Mouse (Mus musculus) neural tube, embryonic 13.5 days (tissue): ENCODE data around the gene Dgkq. TPM values are rescaled to one million over a fixed set of nuclear protein-coding genes. Genes with fewer than 3 reads are reported as not detected.

Source experiments
- ATAC-seq: fragments of 200-750 bp; cut with Nextera tagmentation; 2 replicates; pipeline ENCODE4 v1.8.0; 2017; ENCODE audit warnings: low read depth, mild to moderate bottlenecking, moderate TSS enrichment, moderate library complexity
- H3K27ac ChIP-seq: fragments of 300-500 bp; sonication (generic); replicated peaks from 2 replicates; pipeline ENCODE4 v1.5.1; 2015; ENCODE audit warnings: moderate library complexity, mild to moderate bottlenecking, inconsistent platforms
- H3K27me3 ChIP-seq: fragments of 300-500 bp; sonication (generic); 2 replicates; pipeline ENCODE4 v1.6.1; 2015; ENCODE audit warnings: mild to moderate bottlenecking, inconsistent platforms
- H3K36me3 ChIP-seq: fragments of 300-500 bp; sonication (generic); 2 replicates; pipeline ENCODE4 v1.6.1; 2015; ENCODE audit warnings: mild to moderate bottlenecking, inconsistent platforms
- H3K4me1 ChIP-seq: fragments of 300-500 bp; sonication (generic); replicated peaks from 2 replicates; pipeline ENCODE4 v1.6.1; 2015; ENCODE audit warnings: inconsistent platforms
- H3K4me2 ChIP-seq: fragments of 300-500 bp; sonication (generic); 2 replicates; pipeline ENCODE4 v1.6.1; 2015; ENCODE audit warnings: inconsistent platforms, mild to moderate bottlenecking, moderate library complexity
- H3K4me3 ChIP-seq: fragments of 300-500 bp; sonication (generic); 2 replicates; pipeline ENCODE4 v1.5.1; 2015; ENCODE audit warnings: mild to moderate bottlenecking, inconsistent platforms
- H3K9ac ChIP-seq: fragments of 300-500 bp; sonication (generic); 2 replicates; pipeline ENCODE4 v1.6.1; 2015; ENCODE audit warnings: moderate library complexity, mild to moderate bottlenecking, inconsistent platforms
- H3K9me3 ChIP-seq: fragments of 300-500 bp; sonication (generic); 2 replicates; pipeline ENCODE4 v1.6.1; 2016; ENCODE audit warnings: inconsistent platforms
- WGBS: fragments of 180-500 bp; shearing (Covaris S2); methylation state at CpG from one replicate; pipeline ENCODE4 v1.1.7; 2015; 5-methylcytosine and 5-hydroxymethylcytosine counted together
- polyA plus RNA-seq: library from polyadenylated mRNA; unstranded; fragments of >200 nt; fragmentation: Nextera tagmentation; extraction: Ambion mirVana; gene quantifications from 2 replicates; pipeline ENCODE4 v1.2.1, GENCODE M21; 2015

The Dgkq gene
- 19.5 and 20.6 TPM in 2 replicates for polyA plus RNA-seq

DNA sequence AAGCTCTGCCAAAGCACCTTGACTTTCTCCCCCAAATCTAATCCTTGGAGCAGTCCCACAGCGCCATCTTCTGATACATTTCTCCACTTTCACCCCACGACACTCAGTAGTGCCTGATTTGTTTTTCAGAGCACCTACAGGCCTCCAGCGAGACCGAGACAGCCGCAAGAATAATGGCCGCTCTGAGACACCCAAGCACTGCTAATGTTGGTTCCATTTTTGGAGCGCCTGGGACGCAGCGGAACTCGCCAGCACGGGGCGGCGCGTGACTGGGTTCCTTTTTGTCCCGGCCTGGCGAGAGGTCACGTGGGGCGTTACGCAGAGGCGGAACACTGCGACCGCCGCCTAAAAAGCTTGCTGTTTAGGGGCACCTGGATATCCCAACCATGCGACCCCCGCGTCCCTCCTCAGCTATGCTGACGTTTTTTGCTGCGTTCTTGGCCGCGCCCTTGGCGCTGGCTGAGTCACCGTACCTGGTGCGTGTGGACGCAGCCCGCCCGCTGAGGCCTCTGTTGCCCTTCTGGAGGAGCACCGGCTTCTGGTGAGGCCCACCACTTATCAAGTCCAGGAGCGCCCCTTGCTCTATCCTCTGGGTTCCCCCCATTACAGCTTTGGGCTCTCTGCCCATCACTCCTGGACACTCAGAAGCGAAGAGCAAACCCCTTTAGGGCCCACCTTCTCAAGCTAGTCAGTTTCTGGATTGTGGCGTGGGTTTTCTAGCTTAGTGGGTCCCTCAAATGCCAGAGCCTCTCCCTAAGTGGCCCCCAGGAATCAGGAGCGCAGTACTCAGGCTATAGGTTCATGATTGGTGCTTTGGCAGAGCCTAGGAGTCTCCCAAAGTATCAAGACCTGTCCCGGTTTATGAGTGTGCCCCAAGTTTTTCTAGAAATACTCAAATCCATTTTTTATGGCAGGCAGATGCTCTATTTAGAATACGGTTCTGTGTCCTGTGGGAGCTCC lies at the start of gene Dgkq:
Dgkq (minus strand) TSS at position 696 of the 960 bp plus-strand sequence.
- Histone ChIP-seq H3K4me3 (peak within 1 kb of the TSS; percentile 52), H3K9me3 (no peaks in the 10 kb centered on the region), H3K27ac (peak within 1 kb of the TSS; percentile 83), H3K27me3 (no peaks in the 10 kb centered on the region; the same call in 1 of the 2 replicates), H3K9ac (peak within 1 kb of the TSS; percentile 74), H3K4me1 (peaks cover 21% of the 10 kb centered on the region), H3K4me2 (peak within 1 kb of the TSS; percentile 63), H3K36me3 (peaks cover 21% of the 10 kb centered on the region)
- 5% methylated on average over 43 of the region's 43 CpGs for WGBS
- peak; percentile 80 for ATAC-seq

DNA sequence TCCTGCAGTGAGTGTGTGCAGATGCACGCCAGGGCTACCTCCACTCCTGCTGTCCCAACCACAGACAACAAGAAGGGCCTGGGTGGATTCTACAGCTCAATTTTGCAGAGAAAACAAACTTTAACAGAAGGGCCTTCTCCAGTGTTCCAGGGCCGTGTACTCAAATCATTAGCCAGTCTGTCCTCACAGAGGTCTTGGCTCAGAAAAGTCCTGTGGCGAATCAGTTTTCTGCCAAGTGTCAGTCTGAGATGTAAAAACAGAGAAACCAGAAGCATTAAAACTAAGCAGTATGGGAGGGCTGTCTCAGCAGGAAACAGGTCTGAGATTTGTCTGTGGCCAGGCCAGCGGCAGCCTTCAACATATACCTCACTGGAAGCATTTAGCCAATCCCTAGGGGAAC lies 48.6 kb upstream of the Dgkq start:
- Histone ChIP-seq H3K27me3 (no peaks in the 10 kb centered on the region), H3K4me3 (no peak overlapping the region), H3K4me2 (no peak overlapping the region), H3K27ac (no peak overlapping the region), H3K9me3 (no peaks in the 10 kb centered on the region), H3K4me1 (peaks cover 14% of the 10 kb centered on the region), H3K36me3 (no peaks in the 10 kb centered on the region), H3K9ac (no peak overlapping the region)
- ATAC-seq = no peak
- WGBS = 27% methylated on average over 4 of the region's 4 CpGs

DNA sequence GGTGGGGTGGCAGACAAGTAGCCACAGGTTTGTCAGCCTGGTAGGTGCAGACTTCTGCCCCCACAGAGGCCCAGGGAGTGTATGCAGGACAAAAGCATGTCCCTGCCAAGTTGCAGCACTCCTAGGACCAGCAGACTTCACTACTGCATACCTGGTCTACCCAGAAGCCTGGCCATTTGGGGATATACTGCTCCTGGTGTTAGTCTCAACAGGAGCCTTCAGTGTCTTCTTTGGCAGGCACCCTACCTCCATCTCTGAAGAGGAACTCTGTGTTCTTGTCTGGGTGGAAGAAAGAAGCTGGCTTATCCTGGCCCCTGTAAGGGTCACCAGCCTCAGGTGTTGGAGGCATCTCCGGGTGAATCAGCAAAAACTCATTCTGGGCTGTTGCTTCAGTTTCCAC lies 46.5 kb upstream of the Dgkq start:
- no peak overlapping the region for H3K4me2 ChIP-seq
- no peaks in the 10 kb centered on the region for H3K9me3 ChIP-seq
- no peak overlapping the region for H3K27ac ChIP-seq
- no peak overlapping the region for H3K4me3 ChIP-seq
- H3K9ac ChIP-seq = no peak overlapping the region
- H3K36me3 ChIP-seq = no peaks in the 10 kb centered on the region
- peaks cover 14% of the 10 kb centered on the region for H3K4me1 ChIP-seq
- H3K27me3 ChIP-seq = no peaks in the 10 kb centered on the region
- 78% methylated on average over 1 of the region's 1 CpGs for WGBS
- no peak for ATAC-seq

DNA sequence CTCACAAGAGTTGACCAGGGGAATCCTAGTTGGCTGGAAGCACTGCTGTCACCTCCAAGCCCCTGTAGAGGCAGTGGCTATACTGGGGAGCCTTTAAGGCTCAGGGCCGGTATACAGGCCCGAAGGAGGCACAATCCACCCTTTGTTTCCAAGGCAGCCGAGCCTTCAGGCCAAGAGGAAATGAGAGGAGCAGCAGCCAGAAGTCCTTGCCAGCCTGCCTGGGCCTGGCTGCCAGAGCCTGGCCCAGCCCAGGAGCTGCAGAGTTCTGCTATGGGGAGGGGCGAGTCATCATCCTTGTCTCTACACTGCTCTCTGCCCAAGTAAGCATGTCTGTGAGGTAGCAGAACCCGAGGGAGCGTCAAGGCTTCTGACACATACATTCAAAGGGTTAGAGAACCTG lies 44.7 kb upstream of the Dgkq start:
- Histone ChIP-seq H3K36me3 (no peaks in the 10 kb centered on the region), H3K9ac (no peak overlapping the region), H3K4me3 (no peak overlapping the region), H3K9me3 (no peaks in the 10 kb centered on the region), H3K4me2 (no peak overlapping the region), H3K4me1 (peaks cover 14% of the 10 kb centered on the region), H3K27me3 (no peaks in the 10 kb centered on the region), H3K27ac (no peak overlapping the region)
- peak; percentile 65; the same call in 1 of the 2 replicates for ATAC-seq
- 51% methylated on average over 6 of the region's 6 CpGs for WGBS

DNA sequence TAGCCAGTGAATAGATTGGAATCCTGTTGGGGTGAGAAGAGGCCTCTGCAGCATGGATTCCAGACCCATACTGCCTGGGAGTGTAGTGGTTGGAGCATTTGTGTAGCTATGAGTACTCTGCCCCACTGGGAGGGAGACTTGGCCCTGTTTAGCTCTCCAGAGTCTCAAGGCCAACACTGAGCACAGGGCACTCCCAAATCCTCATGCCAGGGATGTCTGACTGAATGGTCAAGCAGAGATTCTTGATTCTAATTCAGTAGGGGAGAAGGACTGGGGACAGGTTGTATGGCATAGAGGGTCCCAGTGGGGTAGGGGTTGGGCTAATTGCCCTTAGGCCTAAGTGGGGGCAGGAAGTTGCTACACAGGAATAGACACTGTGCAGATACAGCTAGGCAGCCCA lies 44.2 kb upstream of the Dgkq start:
- Histone ChIP-seq H3K27me3 (no peaks in the 10 kb centered on the region), H3K27ac (no peak overlapping the region), H3K9ac (no peak overlapping the region), H3K4me2 (no peak overlapping the region), H3K4me3 (no peak overlapping the region), H3K4me1 (peaks cover 13% of the 10 kb centered on the region), H3K36me3 (no peaks in the 10 kb centered on the region), H3K9me3 (no peaks in the 10 kb centered on the region)
- ATAC-seq = 0 out of 2 replicates have a peak, but pooled peaks have one; percentile 21

DNA sequence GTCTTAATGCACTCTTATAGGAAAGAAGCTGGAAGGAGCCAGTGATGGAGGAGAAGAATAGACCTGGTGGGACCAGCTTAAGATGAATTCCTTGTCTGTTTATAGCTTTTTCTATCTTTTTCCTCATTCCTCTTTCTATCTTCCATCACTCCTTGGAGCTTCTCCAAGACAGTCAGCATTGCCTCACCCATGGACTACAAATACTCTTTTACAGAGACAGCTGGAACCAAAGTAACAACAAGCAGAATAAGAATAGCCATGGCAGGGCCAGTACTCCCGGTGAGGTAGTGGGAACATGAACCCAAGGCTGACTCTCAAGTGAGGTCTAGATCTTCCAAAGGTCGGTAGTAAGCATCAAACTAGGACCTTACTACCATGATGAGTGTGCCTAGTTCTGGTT lies 43.6 kb upstream of the Dgkq start:
- Histone ChIP-seq H3K27ac (no peak overlapping the region), H3K36me3 (no peaks in the 10 kb centered on the region), H3K4me1 (peaks cover 7% of the 10 kb centered on the region), H3K9ac (no peak overlapping the region), H3K4me2 (no peak overlapping the region), H3K27me3 (no peaks in the 10 kb centered on the region), H3K9me3 (no peaks in the 10 kb centered on the region), H3K4me3 (no peak overlapping the region)
- 84% methylated on average over 2 of the region's 2 CpGs for WGBS
- ATAC-seq = no peak

DNA sequence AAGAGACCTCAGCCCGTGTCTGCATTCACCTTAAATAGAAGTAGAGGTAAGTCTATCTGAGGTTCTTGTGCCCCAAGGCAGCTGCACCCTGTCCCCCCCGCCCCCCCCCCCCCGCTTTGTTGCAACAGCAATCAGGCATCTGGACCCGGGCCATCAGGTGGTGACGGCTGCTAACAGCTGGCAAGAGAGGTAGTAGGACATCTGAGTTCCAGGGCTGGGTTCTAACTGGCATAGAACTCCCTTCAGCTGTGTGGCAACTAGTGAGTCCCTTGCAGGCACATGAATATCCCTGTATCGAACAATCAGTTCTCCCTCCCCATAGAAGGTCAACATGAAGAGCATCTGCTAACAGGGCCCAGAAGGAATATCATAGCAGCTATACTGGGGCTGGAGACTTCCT lies 42.5 kb upstream of the Dgkq start:
- no peaks in the 10 kb centered on the region for H3K27me3 ChIP-seq
- H3K4me2 ChIP-seq = no peak overlapping the region
- no peaks in the 10 kb centered on the region for H3K9me3 ChIP-seq
- H3K27ac ChIP-seq = no peak overlapping the region
- H3K4me3 ChIP-seq = no peak overlapping the region
- no peaks in the 10 kb centered on the region for H3K36me3 ChIP-seq
- WGBS = 89% methylated on average over 6 of the region's 6 CpGs
- no peak for ATAC-seq
- no peak overlapping the region for H3K9ac ChIP-seq
- H3K4me1 ChIP-seq = no peaks in the 10 kb centered on the region; the same call in 1 of the 2 replicates

DNA sequence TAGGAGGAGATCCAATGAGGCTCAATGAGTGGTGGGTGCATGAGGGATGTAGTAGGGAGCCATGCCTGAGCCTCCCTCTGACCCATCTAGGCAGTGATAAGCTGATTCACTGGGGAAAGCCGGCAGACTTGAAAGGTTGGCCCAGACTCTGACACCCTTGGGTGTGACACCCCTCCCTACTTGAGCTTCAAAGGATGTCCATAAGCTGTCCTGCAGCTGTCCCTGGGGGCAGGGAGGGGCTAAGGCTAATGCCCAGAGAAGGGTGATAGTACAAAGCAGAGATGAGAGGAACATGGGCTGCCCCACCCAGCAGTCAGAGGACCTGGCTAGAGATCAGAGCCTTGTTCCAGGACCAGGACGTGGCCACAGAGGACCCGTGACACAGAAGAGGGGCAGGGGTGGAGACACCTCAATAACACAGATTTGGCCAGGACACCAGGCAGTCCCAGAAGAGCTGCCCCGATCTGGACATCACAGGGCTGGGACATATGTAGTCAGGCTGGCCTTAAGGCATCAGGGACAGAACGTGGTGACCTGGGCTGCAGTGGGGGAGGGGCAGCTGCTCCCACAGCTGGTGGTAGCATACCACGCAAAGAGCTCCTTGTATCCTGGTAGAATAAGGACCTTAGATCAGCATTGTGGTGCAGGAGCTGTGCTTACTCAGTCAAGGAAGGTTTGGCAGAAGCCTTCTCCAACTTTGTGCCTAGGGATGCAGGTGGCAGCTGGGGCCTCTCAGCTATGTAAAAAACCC lies 39.7 kb upstream of the Dgkq start:
- Histone ChIP-seq H3K27me3 (no peaks in the 10 kb centered on the region), H3K36me3 (peaks cover 13% of the 10 kb centered on the region), H3K9ac (no peak overlapping the region), H3K9me3 (no peaks in the 10 kb centered on the region), H3K4me3 (no peak overlapping the region), H3K4me1 (no peaks in the 10 kb centered on the region; the same call in 1 of the 2 replicates), H3K4me2 (no peak overlapping the region), H3K27ac (no peak overlapping the region)
- 74% methylated on average over 6 of the region's 6 CpGs for WGBS
- ATAC-seq = no peak

DNA sequence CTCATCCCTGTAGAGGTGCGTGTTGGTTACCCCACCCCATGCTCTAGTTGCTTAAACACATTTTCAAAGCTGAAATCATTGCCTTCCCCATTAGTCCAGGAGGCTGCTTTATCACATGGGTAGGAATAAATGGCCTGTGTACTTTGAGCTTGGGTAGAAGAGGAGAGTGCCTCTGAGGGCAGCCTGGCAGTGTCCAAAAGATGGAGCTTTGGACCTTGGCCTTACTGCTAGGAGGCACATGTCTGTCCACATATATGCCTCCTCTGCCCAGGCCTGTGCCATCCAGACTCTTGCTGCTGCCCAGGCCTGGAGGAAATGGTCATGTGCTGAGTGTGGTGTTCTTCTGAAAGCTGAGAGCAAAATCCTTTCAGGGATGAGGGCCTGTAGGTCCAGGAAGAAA lies 38.9 kb upstream of the Dgkq start:
- Histone ChIP-seq H3K36me3 (peaks cover 13% of the 10 kb centered on the region), H3K4me1 (no peaks in the 10 kb centered on the region; the same call in 1 of the 2 replicates), H3K27me3 (no peaks in the 10 kb centered on the region), H3K4me2 (no peak overlapping the region), H3K27ac (no peak overlapping the region), H3K9ac (no peak overlapping the region), H3K4me3 (no peak overlapping the region), H3K9me3 (no peaks in the 10 kb centered on the region)
- WGBS = 97% methylated on average over 1 of the region's 1 CpGs
- no peak for ATAC-seq

DNA sequence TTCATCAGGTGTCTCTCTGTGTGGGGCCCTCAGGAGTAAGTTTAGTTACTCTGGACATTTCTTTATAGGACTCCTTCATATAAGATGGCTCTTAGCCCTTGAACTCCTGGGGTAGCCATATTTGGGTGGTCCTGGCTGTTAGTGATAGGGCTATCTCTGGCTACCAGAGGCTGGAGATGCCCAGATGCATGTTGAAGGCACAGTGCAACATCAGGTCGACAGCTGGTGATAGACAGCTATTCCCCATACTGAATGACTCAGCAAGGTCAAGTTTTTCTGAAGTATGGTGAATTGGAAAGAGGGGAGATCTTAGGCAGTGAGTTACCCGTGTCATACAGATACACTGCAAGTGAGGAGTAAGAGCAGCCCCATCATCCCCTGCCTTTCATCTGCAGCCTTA lies 38.3 kb upstream of the Dgkq start:
- H3K36me3 ChIP-seq = peaks cover 16% of the 10 kb centered on the region
- no peak for ATAC-seq
- H3K27ac ChIP-seq = no peak overlapping the region
- no peak overlapping the region for H3K4me2 ChIP-seq
- H3K27me3 ChIP-seq = no peaks in the 10 kb centered on the region
- H3K9me3 ChIP-seq = no peaks in the 10 kb centered on the region
- H3K4me3 ChIP-seq = no peak overlapping the region
- WGBS = 88% methylated on average over 2 of the region's 2 CpGs
- no peak overlapping the region for H3K9ac ChIP-seq
- no peaks in the 10 kb centered on the region for H3K4me1 ChIP-seq

DNA sequence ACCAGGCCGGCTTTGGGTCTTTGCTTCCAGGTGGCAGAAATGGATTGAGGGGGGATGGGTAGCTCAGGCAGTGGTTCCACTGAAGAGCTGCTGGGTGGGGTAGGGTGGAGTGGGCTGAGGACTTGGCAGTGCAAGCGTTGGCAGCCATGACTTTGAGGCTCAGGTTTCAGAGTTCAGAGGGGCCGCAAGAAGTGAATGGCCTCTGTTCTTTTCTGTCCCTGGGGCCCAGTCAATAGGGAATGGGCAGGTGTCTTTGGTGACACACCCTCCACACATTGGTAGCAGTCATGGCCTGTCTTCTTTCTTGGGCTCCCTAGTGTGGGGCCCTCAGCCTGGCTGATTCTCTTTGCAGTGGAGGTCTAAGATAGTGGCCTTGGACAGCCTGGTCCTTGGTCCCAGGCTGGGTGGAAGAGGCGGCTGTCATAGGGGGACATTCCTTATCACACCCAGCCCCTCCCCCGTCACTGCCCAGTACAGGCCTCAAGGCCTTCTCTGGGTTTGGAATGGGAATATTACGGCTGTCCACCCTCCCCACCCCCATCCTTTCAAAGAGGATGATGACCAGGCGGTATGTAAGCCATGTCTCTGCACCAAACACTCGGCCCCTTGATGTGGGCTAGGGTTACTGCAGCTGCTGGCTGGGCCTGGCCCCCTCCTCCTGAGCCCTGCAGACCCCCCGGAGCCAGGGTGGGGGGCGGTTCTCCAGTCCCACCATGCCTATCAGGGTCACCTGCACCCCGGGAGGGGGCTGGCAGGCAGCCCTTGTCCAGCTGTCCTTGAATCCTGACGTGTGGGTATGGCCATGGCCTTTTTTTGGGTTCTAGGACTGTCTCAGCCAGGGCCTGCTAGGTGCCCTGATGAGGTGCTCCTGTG lies 34.5 kb upstream of the Dgkq start:
- 86% methylated on average over 12 of the region's 12 CpGs for WGBS

More for the DNA sequence above, 34.5 kb upstream of the Dgkq start:
- peaks cover 16% of the 10 kb centered on the region for H3K36me3 ChIP-seq
- H3K27me3 ChIP-seq = no peaks in the 10 kb centered on the region
- peaks cover 20% of the 10 kb centered on the region for H3K4me1 ChIP-seq
- no peak overlapping the region for H3K4me3 ChIP-seq
- no peak overlapping the region for H3K4me2 ChIP-seq
- H3K9ac ChIP-seq = no peak overlapping the region
- H3K9me3 ChIP-seq = no peaks in the 10 kb centered on the region
- H3K27ac ChIP-seq = no peak overlapping the region
- ATAC-seq = no peak
